Mouse (Mus musculus) gastrocnemius, postnatal 14 days (tissue): ENCODE measurements at regions not wholly inside any gene's neighbourhood (a gene's known extent, or its start where the extent isn't known, plus 50 kb on each side); places are given as distances from the start of the nearest gene placed in this dataset.
A peak's percentile ranks its signal among the peaks of the same experiment; 100 is the strongest.
"Not testable (repeated sequence)": the region's sequence is repeated elsewhere in the genome, so short reads cannot be mapped to it uniquely, and the experiment has no call there.

Source experiments
- DNase-seq: peaks from one replicate; pipeline ENCODE4 v3.0.0; 2021; ENCODE audit warnings: mixed read lengths
- intact Hi-C: fragments of 180-260 bp; cut with DNase I; formaldehyde crosslinking; loops from one replicate; pipeline ENCODE4 v1.15.1; 2025; ENCODE audit warnings: low total_unique reads
- microRNA-seq, 2 experiments: library from miRNA; unstranded; fragments of <30 nt; microRNA quantifications; one replicate each; pipeline ENCODE4 v1.2.0; 2021

DNA sequence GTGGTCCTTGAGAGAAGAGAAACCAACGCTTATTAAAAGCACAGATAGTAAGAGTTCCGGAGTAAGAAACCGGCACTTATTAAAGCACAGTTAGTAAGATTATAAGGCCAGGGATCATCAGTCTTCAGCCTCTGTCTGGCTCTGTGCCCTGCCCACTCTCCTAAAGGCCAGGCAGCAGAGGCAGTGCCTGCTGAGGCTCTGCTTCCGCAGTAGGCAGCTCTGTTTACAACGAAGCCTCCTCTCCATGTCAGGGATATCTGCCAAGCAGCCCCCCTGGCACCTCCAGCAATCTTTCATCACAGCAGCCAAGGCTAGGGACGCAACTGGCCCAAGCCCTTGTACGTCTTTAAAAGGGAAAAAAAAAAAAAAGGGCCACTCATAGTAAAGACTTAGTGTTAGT lies 329.9 kb downstream of the Lrig3 start:
- intact Hi-C loops, result no loop called here
- no peak for DNase-seq

DNA sequence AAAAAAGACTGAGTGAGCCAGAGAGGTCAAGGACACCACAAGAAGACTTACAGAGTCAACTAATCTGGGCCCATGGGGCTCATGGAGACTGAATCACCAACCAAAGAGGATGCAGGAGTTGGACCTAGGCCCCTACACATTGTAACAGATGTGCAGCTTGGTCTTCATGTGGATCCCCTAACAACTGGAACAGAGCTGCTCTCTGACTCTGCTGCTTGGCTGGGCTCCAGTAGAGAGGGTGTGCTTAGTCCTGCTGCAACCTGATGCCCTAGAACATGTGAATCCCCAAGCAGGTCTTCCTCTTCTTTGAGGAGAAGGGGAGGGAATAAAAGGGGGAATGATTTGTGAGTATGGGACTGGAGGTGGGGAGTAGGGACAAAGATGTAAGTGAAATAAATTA lies 325.8 kb downstream of the Lrig3 start:
- DNase-seq, result peak; percentile 30
- intact Hi-C loops, result no loop called here

DNA sequence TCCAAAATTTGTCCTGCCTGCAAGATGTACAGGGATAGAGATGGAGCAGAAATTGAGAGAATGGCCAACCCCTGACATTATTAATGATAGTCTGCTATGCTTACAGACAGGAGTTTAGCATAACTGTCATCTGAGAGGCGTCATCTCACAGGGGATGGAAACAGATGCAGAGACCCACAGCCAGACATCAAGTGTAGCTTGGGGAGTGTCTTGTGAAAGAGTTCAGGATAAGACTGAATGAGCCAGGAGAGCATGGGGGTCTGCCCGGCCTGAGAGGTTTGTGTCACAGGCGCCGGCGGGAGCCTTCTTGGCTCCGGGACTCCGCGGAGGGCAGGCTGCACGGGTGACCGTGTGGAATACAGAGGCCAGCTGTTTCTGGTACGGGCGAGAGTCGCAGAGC lies 319.1 kb downstream of the Lrig3 start:
- intact Hi-C loops, DNase-seq: not testable (repeated sequence)

DNA sequence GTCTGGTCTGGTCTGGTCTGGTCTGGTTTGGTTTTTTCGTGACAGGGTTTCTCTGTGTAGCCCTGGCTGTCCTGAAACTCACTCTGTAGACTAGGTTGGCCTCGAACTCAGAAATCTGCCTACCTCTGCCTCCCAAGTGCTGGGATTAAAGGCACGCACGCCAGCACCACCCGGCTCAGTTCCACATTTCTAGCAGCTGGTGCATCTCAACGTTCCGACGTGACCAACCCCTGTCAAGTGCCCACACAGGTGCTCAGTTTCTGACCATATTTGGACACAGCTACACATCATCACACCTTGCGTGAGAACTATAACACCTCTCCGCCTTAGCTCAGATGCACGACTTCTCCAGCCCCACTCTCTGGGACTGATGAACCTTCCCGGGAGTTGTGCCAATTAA lies 304.4 kb downstream of the Lrig3 start:
- intact Hi-C loops, result no loop called here
- DNase-seq, result no peak

DNA sequence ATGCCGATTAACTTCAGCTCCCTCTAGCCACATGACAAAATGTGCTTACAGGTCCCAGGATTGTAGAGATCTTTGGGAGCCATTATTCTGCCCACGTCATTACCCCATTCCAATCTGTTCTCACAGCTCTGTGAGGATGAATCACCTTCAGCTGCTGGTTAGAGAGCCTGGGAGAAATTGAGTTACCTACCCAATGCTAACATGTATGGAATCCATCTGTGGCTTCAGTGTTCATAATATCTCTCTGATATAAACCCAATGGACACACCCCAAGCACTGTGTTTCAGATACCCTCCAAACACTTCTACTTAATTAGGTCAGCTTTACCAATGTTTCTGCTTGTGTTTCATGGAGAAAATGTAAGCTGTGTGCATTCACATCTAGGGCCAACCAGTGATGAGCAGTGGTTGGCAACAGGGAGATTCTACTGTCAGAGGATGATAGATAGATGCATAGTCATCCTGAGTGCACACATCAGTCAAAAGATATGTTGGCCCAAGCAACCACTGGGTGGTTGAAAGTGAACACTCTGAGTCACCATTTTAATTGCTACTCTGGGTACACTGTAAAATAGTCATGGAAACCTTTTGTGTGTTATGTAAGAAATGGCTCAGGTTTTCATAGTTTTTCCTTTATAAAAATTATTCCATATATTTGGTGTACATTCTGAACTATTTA lies 301.5 kb downstream of the Lrig3 start:
- no peak for DNase-seq
- intact Hi-C loops, result no loop called here

DNA sequence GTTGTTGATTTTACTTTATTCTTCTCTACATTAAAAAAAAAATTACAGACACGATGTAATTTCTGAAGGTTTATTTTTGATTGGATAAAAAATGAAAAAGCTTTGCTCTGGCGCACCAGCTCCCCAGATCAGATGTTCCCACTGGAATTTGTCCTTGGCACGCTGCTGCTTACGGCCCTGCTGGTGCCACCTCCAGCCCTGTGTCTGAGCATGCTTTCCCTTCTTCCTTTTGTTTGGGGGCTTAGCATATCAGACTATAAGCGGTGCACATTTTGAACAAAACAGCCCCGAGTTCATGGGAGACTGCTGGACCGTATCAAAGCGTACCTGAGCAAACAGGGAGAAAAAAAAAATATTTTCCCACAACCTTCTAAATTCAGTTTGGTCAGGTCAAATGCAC lies 291.2 kb downstream of the Lrig3 start:
- intact Hi-C loops, result no loop called here

DNA sequence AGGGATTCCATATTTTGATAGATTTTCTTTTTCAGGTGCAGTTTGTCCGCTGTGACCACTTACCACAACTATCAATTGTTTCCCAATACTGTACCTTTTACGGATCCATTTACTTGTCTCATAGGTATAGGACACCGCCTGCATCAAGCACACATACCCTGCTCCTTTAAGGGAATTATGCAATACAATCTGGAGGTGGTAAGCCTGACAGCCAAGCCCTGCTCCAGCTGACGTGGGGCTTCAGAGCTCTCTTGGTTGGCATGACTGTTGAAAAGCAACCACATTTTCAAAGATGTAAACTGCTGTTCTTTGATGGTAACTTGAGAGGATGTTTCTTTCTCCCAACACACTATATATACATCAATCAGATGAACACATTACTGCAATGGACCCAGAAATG lies 288.2 kb downstream of the Lrig3 start:
- DNase-seq, result no peak
- intact Hi-C loops, result no loop called here

More for the DNA sequence above, 291.2 kb downstream of the Lrig3 start:
- no peak for DNase-seq

DNA sequence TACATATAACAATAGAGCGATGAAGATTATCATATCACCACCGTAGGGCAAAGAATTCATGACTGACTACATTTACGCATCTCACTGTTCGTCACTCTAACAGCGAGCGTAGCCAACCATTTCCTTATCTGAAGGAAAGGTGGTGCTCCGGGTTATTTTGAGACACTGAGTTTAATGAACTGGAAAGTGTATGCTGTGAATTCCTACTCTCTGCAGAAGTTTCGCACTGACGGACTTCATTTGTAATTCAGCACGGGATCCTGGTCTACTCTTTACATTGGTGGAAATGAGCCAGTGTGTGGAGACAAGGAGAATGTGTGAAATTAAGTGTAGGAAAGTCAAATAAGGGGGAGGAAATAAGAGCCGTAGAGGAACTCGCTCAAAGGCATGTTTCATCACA lies 283.2 kb downstream of the Lrig3 start:
- intact Hi-C loops, result no loop called here

DNA sequence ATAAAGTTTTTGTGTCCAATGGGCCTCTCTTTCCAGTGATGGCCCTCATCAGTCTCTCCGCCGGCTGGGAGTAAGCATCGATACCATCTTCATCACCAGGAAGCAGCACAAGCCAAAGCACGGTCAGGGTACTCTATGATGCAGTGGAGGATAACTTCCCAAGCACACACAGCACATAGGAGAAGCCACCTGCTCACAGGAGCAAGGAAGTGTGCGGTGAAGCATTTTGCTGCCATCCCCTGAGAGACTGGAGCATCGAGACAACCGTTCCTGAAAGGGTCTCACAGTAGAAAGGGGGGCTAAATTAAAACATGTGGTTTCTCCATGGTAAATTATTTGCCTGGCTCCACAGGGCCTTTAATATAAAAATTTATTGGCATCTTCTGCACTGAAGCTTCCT lies 277.1 kb downstream of the Lrig3 start:
- intact Hi-C loops, result no loop called here

More for the DNA sequence above, 283.2 kb downstream of the Lrig3 start:
- DNase-seq, result no peak

DNA sequence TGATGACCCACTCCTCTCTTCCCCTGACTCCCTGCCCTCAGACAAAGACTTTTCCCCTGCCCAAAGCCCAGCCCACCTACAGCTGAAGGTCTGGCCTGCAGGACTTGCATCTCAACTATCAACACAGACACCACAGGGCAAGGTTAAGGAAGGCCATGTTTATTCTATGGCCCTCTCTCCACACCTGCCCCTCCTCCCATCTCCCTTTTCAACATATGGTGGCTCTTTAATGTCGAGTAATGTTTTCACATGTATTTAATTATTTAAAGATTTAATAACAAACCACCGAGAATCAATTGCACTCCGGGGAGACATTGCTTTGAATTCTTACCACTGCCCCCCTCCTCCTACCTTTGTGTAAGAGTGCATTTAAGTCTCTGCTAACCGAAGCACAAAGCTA lies 273.6 kb downstream of the Lrig3 start:
- intact Hi-C loops, result no loop called here
- no peak for DNase-seq

More for the DNA sequence above, 277.1 kb downstream of the Lrig3 start:
- DNase-seq, result no peak

Small RNAs in the stretch of these regions (microRNA-seq; reads per million reads assigned to microRNA genes)
- 37.1 to 39.5 reads per million in 2 experiments for gene Mir378d
